Mouse (Mus musculus) layer of hippocampus, adult 9-10 months (tissue): ENCODE measurements at regions not wholly inside any gene's neighbourhood (a gene's known extent, or its start where the extent isn't known, plus 50 kb on each side); places are given as distances from the start of the nearest gene placed in this dataset.

ENCODE experiments used
- DNase-seq: peaks from one replicate; pipeline ENCODE4 v3.0.0; 2022; ENCODE audit warnings: low spot score

GRCm38 (mm10) chrX:70261360-70261759, 103.5 kb downstream of the Ids start:
- DNase-seq = no peak

- DNase-seq = no peak
Observed at GRCm38 (mm10) chrX:70216011-70216410, 148.9 kb downstream of the Ids start.

- DNase-seq = no peak
Observed at GRCm38 (mm10) chrX:70184427-70185090, 180.3 kb downstream of the Ids start.

GRCm38 (mm10) chrX:70169737-70170136, 195.1 kb downstream of the Ids start:
- DNase-seq = no peak

GRCm38 (mm10) chrX:70161011-70161410, 203.9 kb downstream of the Ids start:
- DNase-seq = peak; percentile 13
